Comparison of ENCODE assay signal across 26 mouse cellular contexts in genomic region chr1:91010216-91010615, GRCm38 (mm10). TPM values are rescaled to one million over a fixed set of nuclear protein-coding genes. Genes with fewer than 3 reads are reported as not detected.
DNase-seq lines count a peak whose midpoint lies in the region; ATAC-seq lines count a peak whose summit lies in the region.
"Had no signal": no experiment of that assay in that cellular context is flagged by ENCODE, and none has a peak within 500 bp of the region (broad histone marks: within the 10 kb centered on the region; RNA-seq: fewer than 3 reads in every experiment).

No protein-coding gene starts in this region.

- H3K9ac ChIP-seq in heart, embryonic 13.5 days = peak overlapping the region; percentile 67
- no peak overlapping the region for H3K9ac ChIP-seq in hindbrain, embryonic 11.5 days (ENCODE audit: low read depth, low read length)
- H3K9ac ChIP-seq: forebrain, embryonic 12.5 days; hindbrain, embryonic 13.5 days; midbrain, embryonic 12.5 days; neural tube, embryonic 13.5 days had no signal

- H3K36me3 ChIP-seq in heart, embryonic 13.5 days = peaks cover 8% of the 10 kb centered on the region; the same call in 1 of the 2 replicates
- H3K36me3 ChIP-seq in hindbrain, embryonic 11.5 days (ENCODE audit: control insufficient read depth, insufficient read depth, low read length) = no peaks in the 10 kb centered on the region
- H3K36me3 ChIP-seq: forebrain, embryonic 12.5 days; hindbrain, embryonic 13.5 days; midbrain, embryonic 12.5 days; neural tube, embryonic 13.5 days had no signal

- peak overlapping the region; percentile 12 for H3K4me2 ChIP-seq in heart, embryonic 13.5 days
- H3K4me2 ChIP-seq in hindbrain, embryonic 11.5 days (replicated peaks; ENCODE audit: low read depth, low read length) = no peak overlapping the region
- H3K4me2 ChIP-seq: forebrain, embryonic 12.5 days; hindbrain, embryonic 13.5 days; midbrain, embryonic 12.5 days; neural tube, embryonic 13.5 days had no signal

- H3K27ac ChIP-seq in heart, embryonic 13.5 days (replicated peaks) = peak overlapping the region; percentile 99
- no peak overlapping the region for H3K27ac ChIP-seq in hindbrain, embryonic 11.5 days (ENCODE audit: low read depth, low read length)
- H3K27ac ChIP-seq: forebrain, embryonic 12.5 days; hindbrain, embryonic 13.5 days; midbrain, embryonic 12.5 days; neural tube, embryonic 13.5 days had no signal

- no peaks in the 10 kb centered on the region for H3K27me3 ChIP-seq in heart, embryonic 13.5 days (replicated peaks)
- H3K27me3 ChIP-seq in hindbrain, embryonic 11.5 days (ENCODE audit: control insufficient read depth, insufficient read depth, low read length) = no peaks in the 10 kb centered on the region
- H3K27me3 ChIP-seq: forebrain, embryonic 12.5 days; hindbrain, embryonic 13.5 days; midbrain, embryonic 12.5 days; neural tube, embryonic 13.5 days had no signal

- DNase-seq in gastrocnemius, adult 18-20 months (ENCODE audit: low spot score) = peak; percentile 2
- DNase-seq in gastrocnemius, postnatal 10 days = no peak
- no peak for DNase-seq in heart, adult 8-10 months (ENCODE audit: low spot score)
- DNase-seq in thymus, postnatal 0 days (ENCODE audit: low spot score) = peak; percentile 14
- no peak for DNase-seq in thymus, postnatal 36 days
- DNase-seq in hindbrain, embryonic 11.5 days (ENCODE audit: low spot score) = no peak
- no peak for DNase-seq in cerebellum, postnatal 10 days
- DNase-seq: cerebellum, adult 2 months; gastrocnemius, postnatal 25 days; kidney, postnatal 36 days; left cerebral cortex, postnatal 4 days; liver; lung, postnatal 10 days; right cerebral cortex, adult 18-20 months had no signal

- no peak overlapping the region for H3K4me3 ChIP-seq in heart, embryonic 13.5 days
- H3K4me3 ChIP-seq in hindbrain, embryonic 11.5 days (ENCODE audit: low read depth, low read length) = no peak overlapping the region
- H3K4me3 ChIP-seq: forebrain, embryonic 12.5 days; hindbrain, embryonic 13.5 days; midbrain, embryonic 12.5 days; neural tube, embryonic 13.5 days had no signal

- H3K9me3 ChIP-seq in heart, embryonic 13.5 days = no peaks in the 10 kb centered on the region
- no peaks in the 10 kb centered on the region for H3K9me3 ChIP-seq in hindbrain, embryonic 11.5 days (ENCODE audit: control insufficient read depth, low read length)
- H3K9me3 ChIP-seq: forebrain, embryonic 12.5 days; hindbrain, embryonic 13.5 days; midbrain, embryonic 12.5 days; neural tube, embryonic 13.5 days had no signal

- no peak for ATAC-seq in heart, embryonic 13.5 days (ENCODE audit: extremely low read depth, insufficient number of reproducible peaks, low FRiP score, low TSS enrichment)
- ATAC-seq in hindbrain, embryonic 11.5 days (ENCODE audit: low FRiP score) = no peak

- peaks cover 93% of the 10 kb centered on the region for H3K4me1 ChIP-seq in heart, embryonic 13.5 days
- H3K4me1 ChIP-seq in hindbrain, embryonic 11.5 days (replicated peaks; ENCODE audit: control insufficient read depth, insufficient read depth, low read length) = no peaks in the 10 kb centered on the region
- H3K4me1 ChIP-seq: midbrain, embryonic 12.5 days had no signal

- WGBS in heart, embryonic 13.5 days = 43% methylated on average over 7 of the region's 7 CpGs
- 89% methylated on average over 7 of the region's 7 CpGs for WGBS in hindbrain, embryonic 11.5 days

RNA-seq across cellular contexts. Expression of gene Lrrfip1, which starts 11.7 kb away (rescaled TPM):
- total RNA-seq in gastrocnemius, adult 18-20 months (2021) = 100 to 1,000 TPM; 119 to 121 TPM
- 100 to 1,000 TPM; 247 to 265 TPM for total RNA-seq in gastrocnemius, postnatal 10 days (2021)
- 122 and 137 TPM in 2 replicates for polyA plus RNA-seq in heart, embryonic 13.5 days (2015; fragmentation: Nextera tagmentation; extraction: Ambion mirVana)
- 10 to 100 TPM; 55.4 to 72.1 (median 61.1) TPM for total RNA-seq in heart, adult 8-10 months (2022)
- 59.8 and 61.1 TPM in 2 replicates for polyA plus RNA-seq in thymus, postnatal 0 days (2015; fragmentation: Nextera tagmentation; extraction: Ambion mirVana)
- polyA plus RNA-seq in hindbrain, embryonic 11.5 days (2014; fragmentation: Nextera tagmentation; extraction: Ambion mirVana) = 23.5 and 27.7 TPM in 2 replicates

RNA-seq across cellular contexts. Expression of gene Rab17, which starts 40.8 kb away (rescaled TPM):
- total RNA-seq in gastrocnemius, adult 18-20 months (2021) = not detected
- not detected for total RNA-seq in gastrocnemius, postnatal 10 days (2021)
- polyA plus RNA-seq in heart, embryonic 13.5 days (2015; fragmentation: Nextera tagmentation; extraction: Ambion mirVana) = 0.57 and 1.5 TPM in 2 replicates
- total RNA-seq in heart, adult 8-10 months (2022) = 1 to 10 TPM; 2.0 to 4.4 (median 3.3) TPM
- 0.94 and 1.1 TPM in 2 replicates for polyA plus RNA-seq in thymus, postnatal 0 days (2015; fragmentation: Nextera tagmentation; extraction: Ambion mirVana)
- 0.33 TPM in 1 of 2 replicates, not detected in the other for polyA plus RNA-seq in hindbrain, embryonic 11.5 days (2014; fragmentation: Nextera tagmentation; extraction: Ambion mirVana)
- total RNA-seq: gastrocnemius, postnatal 25 days; left cerebral cortex, adult 18-20 months; left cerebral cortex, postnatal 4 days had no signal
- polyA plus RNA-seq: cerebellum, adult 2 months; forebrain, embryonic 12.5 days; midbrain, embryonic 12.5 days had no signal

RNA-seq across cellular contexts. Expression of gene Prlh, which starts 57.3 kb away (rescaled TPM):
- total RNA-seq in gastrocnemius, adult 18-20 months (2021) = not detected
- total RNA-seq in gastrocnemius, postnatal 10 days (2021) = not detected
- polyA plus RNA-seq in heart, embryonic 13.5 days (2015; fragmentation: Nextera tagmentation; extraction: Ambion mirVana) = not detected in 2 replicates
- not detected for total RNA-seq in heart, adult 8-10 months (2022)
- polyA plus RNA-seq in thymus, postnatal 0 days (2015; fragmentation: Nextera tagmentation; extraction: Ambion mirVana) = not detected in 2 replicates
- not detected in 2 replicates for polyA plus RNA-seq in hindbrain, embryonic 11.5 days (2014; fragmentation: Nextera tagmentation; extraction: Ambion mirVana)
- total RNA-seq: gastrocnemius, postnatal 25 days; left cerebral cortex, adult 18-20 months; left cerebral cortex, postnatal 4 days had no signal
- polyA plus RNA-seq: cortical plate, adult 2 months; embryonic facial prominence, embryonic 11.5 days; forebrain, embryonic 12.5 days; hindbrain, embryonic 13.5 days; intestine, embryonic 14.5 days; kidney, embryonic 14.5 days; liver, embryonic 16.5 days; midbrain, embryonic 12.5 days; neural tube, embryonic 13.5 days; small intestine, adult 2 months had no signal

Comparison
In these comparisons a context has a peak if more than half of its experiments do, and no peak if none do; other contexts are left out.
1. DNase-seq: peak in gastrocnemius, adult 18-20 months (single experiment) and thymus, postnatal 0 days (single experiment); none in gastrocnemius, postnatal 10 days (single experiment), heart, adult 8-10 months (single experiment), thymus, postnatal 36 days (0 of 2), hindbrain, embryonic 11.5 days (single experiment) and cerebellum, postnatal 10 days (0 of 2).